Mouse (Mus musculus): Measurements from ENCODE around the gene Car10. TPM values are rescaled to one million over a fixed set of nuclear protein-coding genes. Genes with fewer than 3 reads are reported as not detected.

Gene Car10
- polyA plus RNA-seq, 1 experiment = 0.55 TPM

DNA sequence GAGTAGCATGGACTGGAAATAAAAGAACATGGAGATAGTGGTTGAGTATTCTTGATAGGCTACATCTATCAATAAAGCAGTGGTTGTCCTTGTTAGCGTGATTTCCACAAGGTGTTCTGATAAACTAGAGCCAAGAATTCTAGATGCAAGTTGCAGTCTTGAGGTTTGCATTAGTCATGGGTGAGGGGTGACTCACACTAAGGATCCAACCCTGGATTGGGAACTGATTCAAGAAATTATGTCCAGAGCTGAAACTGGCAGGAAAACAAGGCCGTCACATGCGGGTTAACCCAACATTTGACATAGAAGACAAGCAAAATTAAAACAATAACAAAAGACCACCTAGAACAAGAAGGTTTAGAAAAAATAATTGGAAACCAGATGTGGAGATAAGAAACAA, 28.6 kb downstream of the Car10 start:
- no peak for TF ChIP-seq POLR2A (IDR thresholded peaks at IDR 0.05; ENCODE audit: borderline replicate concordance, control insufficient read depth, low read depth, low read length)
- TF ChIP-seq CTCF (IDR thresholded peaks at IDR 0.05; ENCODE audit: control insufficient read depth, insufficient read depth, low read length) = no peak
- Histone ChIP-seq H3K4me3 (replicated peaks; ENCODE audit: control insufficient read depth, low read depth, low read length) (no peak overlapping the region), H3K4me1 (ENCODE audit: control insufficient read depth, insufficient read depth, low read length) (no peaks in the 10 kb centered on the region), H3K27ac (ENCODE audit: control insufficient read depth, insufficient read depth, low read depth, low read length, poor library complexity) (no peak overlapping the region)
- 75% methylated on average over 3 of the region's 3 CpGs for WGBS

DNA sequence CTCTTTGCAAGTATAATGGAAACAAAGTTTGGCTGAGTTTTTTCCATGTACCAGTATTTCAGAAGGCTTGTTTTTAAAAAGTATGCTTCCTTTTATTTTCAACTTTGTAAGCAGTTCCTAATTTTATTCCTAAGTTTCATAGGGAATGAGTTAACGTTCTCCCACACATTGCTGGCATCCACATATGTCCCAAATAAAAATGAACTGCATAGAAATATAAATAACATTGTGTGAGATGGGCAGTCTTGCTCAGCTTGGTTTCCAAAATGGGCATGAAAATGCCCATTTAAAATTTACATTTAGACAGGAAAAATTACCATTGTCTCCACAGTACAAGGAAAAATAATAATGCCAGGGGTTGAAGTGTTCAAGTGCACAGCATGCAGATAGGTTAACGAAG, 30.7 kb downstream of the Car10 start:
- TF ChIP-seq CTCF (IDR thresholded peaks at IDR 0.05; ENCODE audit: control insufficient read depth, insufficient read depth, low read length) = no peak
- no peak for TF ChIP-seq POLR2A (IDR thresholded peaks at IDR 0.05; ENCODE audit: borderline replicate concordance, control insufficient read depth, low read depth, low read length)
- H3K4me1 ChIP-seq (ENCODE audit: control insufficient read depth, insufficient read depth, low read length) = no peaks in the 10 kb centered on the region
- WGBS = 55% methylated on average over 2 of the region's 2 CpGs
- no peak overlapping the region for H3K4me3 ChIP-seq (replicated peaks; ENCODE audit: control insufficient read depth, low read depth, low read length)
- no peak overlapping the region for H3K27ac ChIP-seq (ENCODE audit: control insufficient read depth, insufficient read depth, low read depth, low read length, poor library complexity)

- H3K4me1 ChIP-seq (ENCODE audit: control insufficient read depth, insufficient read depth, low read length) = no peaks in the 10 kb centered on the region
- H3K4me3 ChIP-seq (replicated peaks; ENCODE audit: control insufficient read depth, low read depth, low read length) = no peak overlapping the region
- no peak overlapping the region for H3K27ac ChIP-seq (ENCODE audit: control insufficient read depth, insufficient read depth, low read depth, low read length, poor library complexity)
- WGBS = 65% methylated on average over 1 of the region's 1 CpGs
- TF ChIP-seq POLR2A (IDR thresholded peaks at IDR 0.05; ENCODE audit: borderline replicate concordance, control insufficient read depth, low read depth, low read length) = no peak
These were observed 40.0 kb downstream of the Car10 start for GRCm38 (mm10) chr11:93137841-93138240.

DNA sequence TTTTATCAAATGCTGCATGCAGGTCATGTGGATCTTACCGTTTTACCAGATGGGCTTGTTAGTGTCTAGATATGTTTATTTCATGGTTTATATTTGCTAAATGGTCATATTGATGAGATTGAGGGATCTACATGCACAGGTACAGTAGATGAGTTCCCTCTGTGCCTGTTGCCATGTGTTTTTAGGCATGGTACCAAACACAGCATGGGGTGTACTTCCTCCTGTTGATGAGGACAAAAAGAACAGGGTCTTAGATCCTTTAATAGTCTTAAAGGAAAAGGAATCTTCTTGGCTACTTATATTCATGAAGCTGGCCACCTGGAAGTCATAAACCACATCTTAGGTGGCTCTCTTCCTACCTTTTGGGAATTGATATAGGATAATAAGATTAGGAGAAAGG, 43.9 kb downstream of the Car10 start:
- Histone ChIP-seq H3K4me3 (replicated peaks; ENCODE audit: control insufficient read depth, low read depth, low read length) (no peak overlapping the region), H3K4me1 (ENCODE audit: control insufficient read depth, insufficient read depth, low read length) (no peaks in the 10 kb centered on the region), H3K27ac (ENCODE audit: control insufficient read depth, insufficient read depth, low read depth, low read length, poor library complexity) (no peak overlapping the region)
- WGBS = 57% methylated on average over 1 of the region's 1 CpGs
- TF ChIP-seq POLR2A (IDR thresholded peaks at IDR 0.05; ENCODE audit: borderline replicate concordance, control insufficient read depth, low read depth, low read length) = no peak
- TF ChIP-seq CTCF (IDR thresholded peaks at IDR 0.05; ENCODE audit: control insufficient read depth, insufficient read depth, low read length) = no peak

DNA sequence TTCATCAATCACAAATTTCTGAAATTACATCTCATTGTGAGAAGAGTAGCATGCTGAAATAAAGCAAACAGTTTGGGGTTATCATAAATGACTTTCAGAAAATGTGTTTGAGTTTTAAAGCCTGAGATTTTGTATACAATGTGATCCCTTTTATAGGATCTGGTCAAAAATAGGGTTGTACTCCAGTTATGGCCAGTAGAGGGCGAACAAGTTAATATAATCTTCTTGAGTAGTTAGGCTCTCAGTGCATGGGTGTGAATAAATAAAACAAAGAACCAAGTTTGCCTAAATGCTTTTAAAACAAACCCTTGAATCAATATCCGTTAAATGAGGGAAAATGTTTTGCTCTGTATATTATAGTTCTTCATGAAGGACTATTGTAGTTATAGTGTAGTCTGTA, 46.7 kb downstream of the Car10 start:
- no peak overlapping the region for H3K27ac ChIP-seq (ENCODE audit: control insufficient read depth, insufficient read depth, low read depth, low read length, poor library complexity)
- 11% methylated on average over 2 of the region's 2 CpGs for WGBS

GRCm38 (mm10) chr11:93154910-93155309, 57.1 kb downstream of the Car10 start:
- H3K27ac ChIP-seq (ENCODE audit: control insufficient read depth, insufficient read depth, low read depth, low read length, poor library complexity) = no peak overlapping the region
- 31% methylated on average over 3 of the region's 3 CpGs for WGBS
- TF ChIP-seq POLR2A (IDR thresholded peaks at IDR 0.05; ENCODE audit: borderline replicate concordance, control insufficient read depth, low read depth, low read length) (no peak), CTCF (IDR thresholded peaks at IDR 0.05; ENCODE audit: control insufficient read depth, insufficient read depth, low read length) (no peak)
- H3K4me3 ChIP-seq (replicated peaks; ENCODE audit: control insufficient read depth, low read depth, low read length) = no peak overlapping the region
- no peaks in the 10 kb centered on the region for H3K4me1 ChIP-seq (ENCODE audit: control insufficient read depth, insufficient read depth, low read length)

More for the DNA sequence above, 46.7 kb downstream of the Car10 start:
- H3K4me3 ChIP-seq (replicated peaks; ENCODE audit: control insufficient read depth, low read depth, low read length) = no peak overlapping the region
- TF ChIP-seq CTCF (IDR thresholded peaks at IDR 0.05; ENCODE audit: control insufficient read depth, insufficient read depth, low read length) = no peak
- TF ChIP-seq POLR2A (IDR thresholded peaks at IDR 0.05; ENCODE audit: borderline replicate concordance, control insufficient read depth, low read depth, low read length) = no peak
- H3K4me1 ChIP-seq (ENCODE audit: control insufficient read depth, insufficient read depth, low read length) = no peaks in the 10 kb centered on the region

- no peak for TF ChIP-seq POLR2A (IDR thresholded peaks at IDR 0.05; ENCODE audit: borderline replicate concordance, control insufficient read depth, low read depth, low read length)
- no peak for TF ChIP-seq CTCF (IDR thresholded peaks at IDR 0.05; ENCODE audit: control insufficient read depth, insufficient read depth, low read length)
- Histone ChIP-seq H3K4me1 (ENCODE audit: control insufficient read depth, insufficient read depth, low read length) (no peaks in the 10 kb centered on the region), H3K27ac (ENCODE audit: control insufficient read depth, insufficient read depth, low read depth, low read length, poor library complexity) (no peak overlapping the region), H3K4me3 (replicated peaks; ENCODE audit: control insufficient read depth, low read depth, low read length) (no peak overlapping the region)
These were observed 74.6 kb downstream of the Car10 start for GRCm38 (mm10) chr11:93172430-93172829.

- TF ChIP-seq POLR2A (IDR thresholded peaks at IDR 0.05; ENCODE audit: borderline replicate concordance, control insufficient read depth, low read depth, low read length) = no peak
- TF ChIP-seq CTCF (IDR thresholded peaks at IDR 0.05; ENCODE audit: control insufficient read depth, insufficient read depth, low read length) = no peak
- no peak overlapping the region for H3K4me3 ChIP-seq (replicated peaks; ENCODE audit: control insufficient read depth, low read depth, low read length)
- WGBS = 89% methylated on average over 1 of the region's 1 CpGs
- H3K27ac ChIP-seq (ENCODE audit: control insufficient read depth, insufficient read depth, low read depth, low read length, poor library complexity) = no peak overlapping the region
- H3K4me1 ChIP-seq (ENCODE audit: control insufficient read depth, insufficient read depth, low read length) = no peaks in the 10 kb centered on the region
These were observed 75.9 kb downstream of the Car10 start for GRCm38 (mm10) chr11:93173533-93174308.

- no peak overlapping the region for H3K27ac ChIP-seq (ENCODE audit: control insufficient read depth, insufficient read depth, low read depth, low read length, poor library complexity)
- 54% methylated on average over 4 of the region's 4 CpGs for WGBS
These were observed 87.6 kb downstream of the Car10 start for GRCm38 (mm10) chr11:93185477-93185876.

More at GRCm38 (mm10) chr11:93185477-93185876, 87.6 kb downstream of the Car10 start:
- TF ChIP-seq CTCF (IDR thresholded peaks at IDR 0.05; ENCODE audit: control insufficient read depth, insufficient read depth, low read length) (no peak), POLR2A (IDR thresholded peaks at IDR 0.05; ENCODE audit: borderline replicate concordance, control insufficient read depth, low read depth, low read length) (no peak)
- Histone ChIP-seq H3K4me1 (ENCODE audit: control insufficient read depth, insufficient read depth, low read length) (no peaks in the 10 kb centered on the region), H3K4me3 (replicated peaks; ENCODE audit: control insufficient read depth, low read depth, low read length) (no peak overlapping the region)

All from bone marrow, adult 2 months (tissue).